Mouse (Mus musculus) C2C12 (cell line): ENCODE data around the gene Scnn1g. TPM values are rescaled to one million over a fixed set of nuclear protein-coding genes. Genes with fewer than 3 reads are reported as not detected.

Source experiments
- H3K27me3 ChIP-seq: one replicate; pipeline ENCODE4 v1.6.1; 2011; ENCODE audit not compliant: control insufficient read depth, insufficient read depth, insufficient read length
- H3K36me3 ChIP-seq: one replicate; pipeline ENCODE4 v1.6.1; 2011; ENCODE audit not compliant: control insufficient read depth, insufficient read depth
- H3K4me3 ChIP-seq: one replicate; pipeline ENCODE4 v1.5.1; 2011; ENCODE audit warnings: mild to moderate bottlenecking, control low read depth; ENCODE audit not compliant: poor library complexity, insufficient read depth, severe bottlenecking
- H3K79me2 ChIP-seq: one replicate; pipeline ENCODE4 v1.6.1; 2011; ENCODE audit not compliant: control insufficient read depth, insufficient read depth
- H3K79me3 ChIP-seq: one replicate; pipeline ENCODE4 v1.6.1; 2011; ENCODE audit warnings: low read depth, control low read depth
- H3ac ChIP-seq: one replicate; pipeline ENCODE3; 2011; ENCODE audit warnings: low read depth; ENCODE audit not compliant: control insufficient read depth, insufficient read length
- CEBPB ChIP-seq: IDR thresholded peaks from one replicate; pipeline ENCODE4 v1.6.1; 2011; ENCODE audit warnings: low read depth, mild to moderate bottlenecking, control low read depth, moderate library complexity
- CTCF ChIP-seq: IDR thresholded peaks from one replicate; pipeline ENCODE4 v1.5.1; 2011; ENCODE audit not compliant: control insufficient read depth, insufficient read depth, insufficient read length
- FOSL1 ChIP-seq: IDR thresholded peaks from one replicate; pipeline ENCODE4 v1.8.0; 2011; ENCODE audit warnings: mild to moderate bottlenecking, low read length; ENCODE audit not compliant: poor library complexity, insufficient read depth, severe bottlenecking
- MAX ChIP-seq: IDR thresholded peaks from one replicate; pipeline ENCODE4 v1.6.1; 2011; ENCODE audit warnings: mild to moderate bottlenecking, control low read depth
- MYOD1 ChIP-seq: IDR thresholded peaks from one replicate; pipeline ENCODE4 v1.6.1; 2011; ENCODE audit warnings: low read depth; ENCODE audit not compliant: control insufficient read depth, insufficient read length
- MYOG ChIP-seq: IDR thresholded peaks from one replicate; pipeline ENCODE4 v1.6.1; 2011; ENCODE audit not compliant: control insufficient read depth, insufficient read length; ENCODE audit errors: extremely low read depth
- USF1 ChIP-seq: IDR thresholded peaks from one replicate; pipeline ENCODE4 v1.6.1; 2011; ENCODE audit warnings: low read depth, mild to moderate bottlenecking, control low read depth, moderate library complexity
- polyA plus RNA-seq: library from polyadenylated mRNA; unstranded; fragments of >200 nt; fragmentation: generic; extraction: Trizol; gene quantifications from one replicate; pipeline ENCODE4 v1.2.1, GENCODE M21; 2012; ENCODE audit warnings: missing spikeins

The Scnn1g gene
- polyA plus RNA-seq, 1 experiment = not detected

DNA sequence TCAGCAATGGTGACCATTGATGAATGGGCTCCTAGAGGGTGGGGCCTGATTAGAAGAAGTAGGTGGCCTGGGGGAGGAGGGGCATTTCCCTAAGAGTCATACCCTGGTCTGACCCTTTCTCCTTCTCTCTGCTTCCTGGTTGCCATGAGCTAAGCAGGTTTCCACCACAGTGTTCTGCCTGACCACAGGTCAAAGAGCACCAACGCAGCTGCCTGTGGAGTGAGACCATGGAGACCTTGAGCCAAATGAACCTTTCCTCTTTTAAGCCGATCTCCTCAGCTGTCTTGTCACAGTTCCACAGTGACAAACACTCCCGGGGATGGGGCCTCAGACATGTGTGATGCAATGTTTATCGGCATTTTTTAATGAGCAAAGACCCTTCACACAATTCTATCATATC is 68.7 kb downstream of the Scnn1g start:
- H3K79me2 ChIP-seq = no peaks in the 10 kb centered on the region
- TF ChIP-seq MAX (no peak), FOSL1 (no peak), USF1 (no peak), MYOG (no peak), CEBPB (no peak), CTCF (no peak), MYOD1 (no peak)
- H3K36me3 ChIP-seq = no peaks in the 10 kb centered on the region
- no peak overlapping the region for H3K4me3 ChIP-seq
- no peaks in the 10 kb centered on the region for H3K27me3 ChIP-seq
- H3K79me3 ChIP-seq = no peaks in the 10 kb centered on the region
- H3ac ChIP-seq = no peak overlapping the region

- Histone ChIP-seq H3K79me2 (no peaks in the 10 kb centered on the region), H3K36me3 (no peaks in the 10 kb centered on the region), H3K79me3 (no peaks in the 10 kb centered on the region), H3ac (no peak overlapping the region), H3K27me3 (no peaks in the 10 kb centered on the region), H3K4me3 (no peak overlapping the region)
- TF ChIP-seq MYOD1 (no peak), USF1 (no peak), MYOG (no peak), CTCF (no peak), CEBPB (no peak)
Observed at GRCm38 (mm10) chr7:121805811-121806496, 71.7 kb downstream of the Scnn1g start.

DNA sequence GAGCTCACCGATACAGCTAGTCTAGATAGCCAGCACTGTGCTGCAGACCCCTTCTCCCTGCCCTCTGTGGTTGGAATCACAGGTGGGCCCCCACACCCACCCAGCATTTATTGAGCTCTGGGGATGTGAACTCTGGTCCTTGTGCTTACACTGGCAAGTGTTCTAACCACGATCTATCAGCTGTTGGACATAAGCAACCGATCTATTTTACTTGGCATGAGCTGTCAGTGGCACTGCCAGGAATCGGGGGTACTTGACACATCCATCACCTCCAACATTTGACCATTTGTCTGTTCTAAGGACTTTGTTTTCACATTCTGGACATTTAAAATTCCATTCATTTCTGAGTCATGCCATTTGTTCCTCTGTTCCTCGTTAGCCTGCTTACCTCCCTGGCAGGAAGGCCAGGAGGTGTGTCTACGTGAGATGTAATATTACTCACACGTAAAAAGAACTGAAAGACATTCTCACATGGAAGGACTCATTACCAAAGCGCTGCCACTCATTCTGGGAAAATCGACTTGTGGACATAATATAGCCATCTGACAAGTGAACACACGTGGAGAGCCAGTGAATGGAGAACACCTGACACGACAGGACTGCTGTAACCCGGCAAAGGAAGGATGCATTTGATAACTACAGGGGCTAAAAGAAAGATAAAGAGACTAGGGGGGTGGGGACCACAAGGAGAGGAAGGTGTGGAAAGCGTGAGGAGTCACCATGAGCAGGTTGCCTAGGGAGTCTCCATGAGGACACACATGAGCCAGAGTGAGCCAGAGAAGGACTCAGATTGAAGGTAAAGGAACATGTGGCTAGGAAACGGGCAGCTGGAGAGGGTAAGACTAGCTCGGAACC is 73.7 kb downstream of the Scnn1g start:
- Histone ChIP-seq H3K27me3 (no peaks in the 10 kb centered on the region), H3K79me3 (no peaks in the 10 kb centered on the region), H3K79me2 (no peaks in the 10 kb centered on the region), H3ac (no peak overlapping the region), H3K4me3 (no peak overlapping the region), H3K36me3 (no peaks in the 10 kb centered on the region)
- no peak for TF ChIP-seq CEBPB
- no peak for TF ChIP-seq MYOD1
- no peak for TF ChIP-seq USF1
- TF ChIP-seq MYOG = no peak
- TF ChIP-seq MAX = no peak
- TF ChIP-seq FOSL1 = no peak
- TF ChIP-seq CTCF = no peak

Other genes starting within 250 kb of the Scnn1g start
- 4.8 TPM for gene Usp31, start 27.2 kb upstream of the Scnn1g start, polyA plus RNA-seq
- gene Scnn1b, start 130.6 kb downstream of the Scnn1g start, polyA plus RNA-seq = not detected
- 14.0 TPM for gene Cog7, start 247.2 kb downstream of the Scnn1g start, polyA plus RNA-seq